Mouse (Mus musculus): Measurements from ENCODE around the gene Tbl1xr1.

GRCm38 (mm10) chr3:22133626-22134025, 57.2 kb downstream of the Tbl1xr1 start:
- TF ChIP-seq CTCF (IDR thresholded peaks at IDR 0.05) (no peak), POLR2A (IDR thresholded peaks at IDR 0.05; ENCODE audit: insufficient read depth, low read depth, low read length) (no peak), EP300 (IDR thresholded peaks at IDR 0.05; ENCODE audit: insufficient read depth, low read depth, low read length) (no peak)

Data from heart, adult 2 months (tissue).